Mouse (Mus musculus) liver, embryonic 11.5 days (tissue): ENCODE results near the gene Msantd3. TPM values are rescaled to one million over a fixed set of nuclear protein-coding genes. Genes with fewer than 3 reads are reported as not detected.

Experiments used
- ATAC-seq: fragments of 200-750 bp; cut with Nextera tagmentation; replicated peaks from 2 replicates; pipeline ENCODE4 v1.8.0; 2017; ENCODE audit warnings: moderate number of reproducible peaks, mild to moderate bottlenecking, moderate TSS enrichment, moderate library complexity; ENCODE audit not compliant: low FRiP score
- DNase-seq: peaks from one replicate; pipeline ENCODE4 v3.0.0-alpha.2; 2017; ENCODE audit warnings: low spot score
- H3K27ac ChIP-seq: fragments of 300-500 bp; sonication (generic); 2 replicates; pipeline ENCODE4 v1.5.1; 2014; ENCODE audit warnings: mild to moderate bottlenecking, low read depth, low read length, control low read depth
- H3K27me3 ChIP-seq: fragments of 300-500 bp; sonication (generic); replicated peaks from 2 replicates; pipeline ENCODE4 v1.6.1; 2014; ENCODE audit warnings: low read length, mixed read lengths; ENCODE audit not compliant: control insufficient read depth, insufficient read depth
- H3K36me3 ChIP-seq: fragments of 300-500 bp; sonication (generic); 2 replicates; pipeline ENCODE4 v1.6.1; 2014; ENCODE audit warnings: mild to moderate bottlenecking, low read length, moderate library complexity, mixed read lengths; ENCODE audit not compliant: control insufficient read depth, insufficient read depth
- H3K4me1 ChIP-seq: fragments of 300-500 bp; sonication (generic); replicated peaks from 2 replicates; pipeline ENCODE4 v1.6.1; 2014; ENCODE audit warnings: low read length, mixed read lengths; ENCODE audit not compliant: control insufficient read depth, insufficient read depth
- H3K4me2 ChIP-seq: fragments of 300-500 bp; sonication (generic); 2 replicates; pipeline ENCODE4 v1.6.1; 2014; ENCODE audit warnings: mild to moderate bottlenecking, control low read depth, moderate library complexity
- H3K4me3 ChIP-seq: fragments of 300-500 bp; sonication (generic); 2 replicates; pipeline ENCODE4 v1.5.1; 2014; ENCODE audit warnings: low read depth, low read length, control low read depth
- H3K9ac ChIP-seq: fragments of 300-500 bp; sonication (generic); 2 replicates; pipeline ENCODE4 v1.6.1; 2014; ENCODE audit warnings: low read depth, low read length, control low read depth
- H3K9me3 ChIP-seq: fragments of 300-500 bp; sonication (generic); 2 replicates; pipeline ENCODE4 v1.6.1; 2016; ENCODE audit warnings: low read length, inconsistent platforms, mixed read lengths; ENCODE audit not compliant: control insufficient read depth
- WGBS: fragments of 180-500 bp; shearing (Covaris S2); extraction: QIAGEN DNeasy Blood & Tissue Kit; methylation state at CpG from one replicate; pipeline ENCODE4 v1.1.7; 2014; 5-methylcytosine and 5-hydroxymethylcytosine counted together
- polyA plus RNA-seq: library from polyadenylated mRNA; unstranded; fragments of >200 nt; fragmentation: Nextera tagmentation; extraction: Ambion mirVana; gene quantifications from 2 replicates; pipeline ENCODE4 v1.2.1, GENCODE M21; 2014

The Msantd3 gene
- 13.6 and 16.6 TPM in 2 replicates for polyA plus RNA-seq

DNA sequence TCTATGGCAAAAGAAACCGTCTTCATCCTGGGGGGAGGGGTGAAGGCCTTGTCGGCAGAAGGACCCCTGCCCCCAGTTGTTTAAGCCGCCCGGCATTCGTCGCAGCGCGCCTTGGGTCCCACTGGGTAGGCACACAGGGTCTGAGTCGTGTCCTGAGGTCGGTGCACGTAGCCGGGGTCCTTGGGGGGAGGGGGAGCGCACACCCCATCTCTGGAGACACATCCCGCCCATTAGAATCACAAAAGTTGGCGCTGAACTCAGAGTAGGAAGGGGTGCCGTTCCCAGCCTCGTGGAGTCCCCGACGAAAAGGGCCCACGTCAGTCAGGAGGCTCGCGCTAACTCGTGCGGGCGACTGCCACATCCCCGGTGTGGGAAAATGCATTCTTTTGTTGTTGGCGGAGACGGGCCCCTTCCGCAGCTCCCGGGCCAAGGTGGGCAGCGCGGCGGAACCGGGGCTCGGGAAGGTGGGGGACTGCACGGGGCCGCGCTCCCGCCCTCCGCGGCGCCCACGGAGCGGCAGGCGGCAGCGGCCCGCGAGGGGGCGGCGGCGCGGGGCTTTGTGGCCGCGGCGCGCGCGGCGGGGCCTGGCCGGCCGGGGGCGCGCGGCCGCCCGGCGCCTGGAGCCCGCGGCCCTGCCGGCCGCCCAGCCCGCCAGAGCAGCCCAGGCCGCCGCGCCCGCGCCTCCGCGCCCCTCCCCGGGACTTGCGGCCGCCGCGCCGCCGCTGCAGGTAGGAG is at the start of gene Msantd3:
Msantd3 (plus strand) TSS at position 95 of the 735 bp plus-strand sequence.
- WGBS: under 1% methylated on average over 71 of the region's 86 CpGs
- Histone ChIP-seq H3K9me3 (no peaks in the 10 kb centered on the region), H3K36me3 (no peaks in the 10 kb centered on the region), H3K9ac (peak within 1 kb of the TSS; percentile 82), H3K27me3 (peaks cover 7% of the 10 kb centered on the region; the same call in 1 of the 2 replicates), H3K27ac (peak within 1 kb of the TSS; percentile 73), H3K4me1 (peaks cover 16% of the 10 kb centered on the region), H3K4me2 (peak within 1 kb of the TSS; percentile 82), H3K4me3 (peak within 1 kb of the TSS; percentile 73)
- ATAC-seq (peak; percentile 60), DNase-seq (peak; percentile 80)

DNA sequence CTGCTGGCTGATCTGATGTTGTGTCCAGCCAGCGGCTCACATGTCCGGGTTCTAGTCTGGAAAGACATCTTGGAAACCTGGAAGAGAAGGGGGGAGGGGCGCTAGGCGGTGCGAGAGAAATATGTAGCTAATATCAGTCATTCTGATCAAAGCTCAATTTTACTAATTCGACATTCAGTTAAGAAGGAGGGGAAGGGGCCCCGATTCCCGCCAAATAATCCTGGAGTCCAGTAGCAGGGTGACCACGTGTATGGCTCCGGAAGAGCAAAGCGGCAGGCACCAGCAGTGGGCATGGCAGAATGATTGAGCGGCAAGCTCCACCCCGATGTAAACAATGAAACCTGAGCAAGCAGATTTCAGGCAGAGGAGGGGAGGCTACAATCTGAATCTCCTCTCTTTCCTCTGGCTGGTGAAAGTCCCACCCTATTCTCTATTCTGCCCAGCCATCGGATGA is 48.4 kb upstream of the Msantd3 start:
- Histone ChIP-seq H3K4me1 (peaks cover 4% of the 10 kb centered on the region; the same call in 1 of the 2 replicates), H3K9me3 (no peaks in the 10 kb centered on the region), H3K9ac (no peak overlapping the region), H3K4me3 (peak overlapping the region; percentile 33), H3K27ac (no peak overlapping the region), H3K4me2 (peak overlapping the region; percentile 61), H3K27me3 (no peaks in the 10 kb centered on the region), H3K36me3 (no peaks in the 10 kb centered on the region)
- 11% methylated on average over 14 of the region's 14 CpGs for WGBS
- ATAC-seq (peak; percentile 67), DNase-seq (peak; percentile 58)

DNA sequence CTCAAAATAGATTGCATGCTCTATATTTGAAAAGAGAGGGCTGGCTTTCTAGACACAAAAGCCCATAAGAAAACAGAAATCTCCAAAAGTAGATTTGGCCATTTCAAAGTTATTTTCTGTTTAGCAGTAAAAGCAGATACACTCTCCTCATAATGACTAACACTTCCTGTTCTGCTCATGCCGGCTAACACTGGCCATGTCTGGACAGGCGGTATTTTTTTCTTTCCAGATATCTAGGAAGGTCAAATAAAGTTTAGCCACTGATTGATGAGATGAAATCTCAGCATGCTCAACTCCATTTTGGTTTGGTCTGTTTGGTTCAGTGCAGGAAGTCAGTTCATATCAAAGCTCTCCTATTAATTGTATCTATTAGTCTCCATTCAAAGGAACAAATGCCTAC is 47.2 kb upstream of the Msantd3 start:
- H3K27ac ChIP-seq: no peak overlapping the region
- no peak overlapping the region for H3K9ac ChIP-seq
- H3K27me3 ChIP-seq: no peaks in the 10 kb centered on the region
- no peak for ATAC-seq
- H3K36me3 ChIP-seq: no peaks in the 10 kb centered on the region
- no peak overlapping the region for H3K4me2 ChIP-seq
- H3K4me3 ChIP-seq: no peak overlapping the region
- no peaks in the 10 kb centered on the region for H3K9me3 ChIP-seq
- H3K4me1 ChIP-seq: peaks cover 4% of the 10 kb centered on the region; the same call in 1 of the 2 replicates
- no peak for DNase-seq
- WGBS: 33% methylated on average over 2 of the region's 2 CpGs

DNA sequence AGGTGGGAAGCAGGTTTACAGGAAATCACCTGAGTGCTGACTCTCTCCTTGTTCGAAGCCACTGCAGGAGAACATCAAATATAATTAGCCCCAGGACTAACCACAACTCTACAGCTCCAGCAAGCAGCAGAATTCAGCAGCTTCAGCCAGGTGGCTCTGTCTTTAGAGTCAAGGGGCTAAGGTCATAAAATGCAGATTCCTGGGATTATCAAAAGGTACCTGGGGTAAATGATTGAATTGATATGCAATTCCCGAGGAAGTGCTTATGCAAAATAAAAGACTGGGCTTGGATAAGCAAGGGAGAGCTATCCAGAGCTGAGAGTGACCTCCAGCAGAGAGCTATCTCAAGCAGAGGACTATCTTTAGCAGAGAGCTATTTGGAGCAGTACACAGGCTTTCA is 28.9 kb upstream of the Msantd3 start:
- no peak overlapping the region for H3K4me3 ChIP-seq
- H3K27me3 ChIP-seq: no peaks in the 10 kb centered on the region
- ATAC-seq: no peak
- no peaks in the 10 kb centered on the region for H3K4me1 ChIP-seq
- no peaks in the 10 kb centered on the region for H3K9me3 ChIP-seq
- WGBS: 43% methylated on average over 2 of the region's 2 CpGs
- H3K4me2 ChIP-seq: no peak overlapping the region
- no peak for DNase-seq
- no peaks in the 10 kb centered on the region for H3K36me3 ChIP-seq
- H3K9ac ChIP-seq: no peak overlapping the region
- no peak overlapping the region for H3K27ac ChIP-seq

DNA sequence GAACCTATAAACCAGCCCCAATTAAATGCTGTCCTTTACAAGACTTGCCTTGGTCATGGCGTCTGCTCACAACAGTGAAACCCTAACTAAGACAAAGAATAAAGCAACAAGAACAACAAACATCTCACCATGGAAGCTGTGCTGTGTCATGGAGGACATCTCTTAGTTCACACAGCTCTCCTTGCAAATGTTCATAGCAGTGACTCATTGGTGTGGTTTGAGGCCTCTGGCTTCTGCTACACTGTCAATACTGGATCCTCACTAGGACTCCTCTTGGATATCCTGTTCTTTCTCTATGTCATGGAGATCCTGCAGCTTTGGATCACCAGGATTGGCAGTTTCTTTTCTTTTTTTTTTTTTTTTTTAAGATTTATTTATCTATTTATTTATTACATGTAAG is 10.2 kb upstream of the Msantd3 start:
- Histone ChIP-seq H3K9me3 (no peaks in the 10 kb centered on the region), H3K4me2 (no peak overlapping the region), H3K27me3 (no peaks in the 10 kb centered on the region), H3K27ac (no peak overlapping the region), H3K9ac (no peak overlapping the region), H3K4me3 (no peak overlapping the region), H3K4me1 (no peaks in the 10 kb centered on the region), H3K36me3 (no peaks in the 10 kb centered on the region)
- ATAC-seq: no peak
- 87% methylated on average over 1 of the region's 1 CpGs for WGBS
- DNase-seq: no peak

DNA sequence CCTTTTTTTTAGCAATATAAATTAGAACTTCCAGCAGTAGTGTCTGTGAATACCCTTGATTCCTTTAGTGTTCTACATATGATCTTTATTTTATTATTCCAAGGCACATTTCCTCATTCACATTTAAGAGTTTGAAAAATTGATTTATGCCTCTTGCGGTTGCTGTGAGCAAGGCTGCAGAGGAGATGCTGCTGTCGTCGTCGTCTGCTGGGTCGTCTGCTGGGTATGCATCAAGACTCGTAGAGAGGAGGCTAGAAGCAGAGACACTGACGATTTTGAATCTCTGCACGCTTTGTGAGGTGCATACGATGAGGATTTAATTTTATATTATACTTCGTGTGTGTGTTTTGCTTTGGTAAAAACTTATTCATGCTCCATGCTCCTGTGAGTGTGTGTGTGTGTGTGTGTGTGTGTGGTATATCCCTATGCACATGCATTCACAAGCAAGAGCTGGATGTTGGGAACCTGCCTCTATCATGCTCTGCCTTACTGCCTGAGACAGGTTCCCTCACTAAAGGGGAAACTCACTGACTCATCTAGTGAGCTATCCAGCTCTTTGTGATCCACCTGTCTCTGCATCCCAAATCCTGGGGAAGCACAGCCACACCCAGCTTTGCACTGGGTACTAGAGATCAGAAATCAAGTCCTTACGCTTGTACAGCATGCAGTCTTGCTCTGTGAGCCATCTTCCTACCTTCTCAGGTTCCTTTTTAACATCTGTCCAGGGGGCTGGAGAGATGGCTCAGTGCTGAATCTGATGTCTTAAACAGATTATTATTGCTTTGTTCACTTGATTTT is 7.7 kb upstream of the Msantd3 start:
- H3K36me3 ChIP-seq: no peaks in the 10 kb centered on the region
- no peak for ATAC-seq
- no peaks in the 10 kb centered on the region for H3K27me3 ChIP-seq
- no peak overlapping the region for H3K4me2 ChIP-seq
- H3K9ac ChIP-seq: no peak overlapping the region
- H3K27ac ChIP-seq: no peak overlapping the region
- no peak overlapping the region for H3K4me3 ChIP-seq
- H3K4me1 ChIP-seq: no peaks in the 10 kb centered on the region
- no peak for DNase-seq
- H3K9me3 ChIP-seq: no peaks in the 10 kb centered on the region
- WGBS: 80% methylated on average over 11 of the region's 11 CpGs

DNA sequence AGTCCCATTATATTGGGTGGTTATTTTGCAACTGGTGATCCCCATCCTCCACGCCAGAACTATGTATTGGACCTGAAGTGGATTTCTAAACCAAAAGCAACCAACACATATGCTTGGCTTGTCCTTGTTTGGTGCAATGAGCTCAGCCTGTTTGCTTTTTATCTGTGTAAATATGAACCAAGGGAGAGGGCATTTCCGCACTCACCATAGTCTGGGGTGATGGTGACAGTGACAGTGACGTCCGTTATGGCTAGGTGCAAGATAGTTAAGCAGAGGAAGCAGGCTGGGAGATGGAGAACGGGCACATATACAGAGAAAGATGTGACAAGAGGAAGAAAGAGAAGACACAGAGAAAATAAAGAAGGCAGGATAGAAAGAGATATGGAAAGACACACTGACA is 3.5 kb upstream of the Msantd3 start:
- WGBS: 69% methylated on average over 5 of the region's 5 CpGs
- no peak overlapping the region for H3K4me2 ChIP-seq

DNA sequence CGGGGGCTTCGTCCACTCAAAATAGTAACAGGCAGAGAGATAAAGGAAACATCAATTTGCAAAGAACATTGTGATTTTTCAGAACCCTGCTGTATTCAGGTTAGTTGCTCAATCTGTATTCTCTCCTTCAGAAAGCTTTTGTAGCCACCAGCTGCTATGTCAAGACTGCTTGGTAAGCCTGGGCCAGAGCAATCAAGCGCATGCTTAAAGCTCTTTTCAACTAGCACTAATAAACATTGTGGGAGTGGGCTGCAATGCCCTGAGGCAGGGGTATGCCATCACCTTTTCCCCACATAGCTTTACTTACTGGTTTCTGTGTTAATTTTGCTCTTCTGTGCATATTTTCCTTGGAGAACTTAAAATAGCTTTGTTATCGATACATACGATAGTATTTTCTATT is 2.7 kb upstream of the Msantd3 start:
- DNase-seq (no peak), ATAC-seq (no peak)
- peaks cover 7% of the 10 kb centered on the region for H3K4me1 ChIP-seq
- no peak overlapping the region for H3K27ac ChIP-seq
- no peak overlapping the region for H3K9ac ChIP-seq
- no peaks in the 10 kb centered on the region for H3K9me3 ChIP-seq
- H3K4me2 ChIP-seq: no peak overlapping the region
- H3K36me3 ChIP-seq: no peaks in the 10 kb centered on the region
- no peak overlapping the region for H3K4me3 ChIP-seq
- H3K27me3 ChIP-seq: peaks cover 5% of the 10 kb centered on the region; the same call in 1 of the 2 replicates
- 84% methylated on average over 5 of the region's 5 CpGs for WGBS

More for the DNA sequence above, 3.5 kb upstream of the Msantd3 start:
- Histone ChIP-seq H3K27ac (no peak overlapping the region), H3K4me1 (peaks cover 3% of the 10 kb centered on the region; the same call in 1 of the 2 replicates), H3K9ac (no peak overlapping the region), H3K4me3 (no peak overlapping the region), H3K9me3 (no peaks in the 10 kb centered on the region), H3K36me3 (no peaks in the 10 kb centered on the region), H3K27me3 (peaks cover 5% of the 10 kb centered on the region; the same call in 1 of the 2 replicates)
- DNase-seq (no peak), ATAC-seq (no peak)
